Comparison of ENCODE assay signal across 13 mouse cellular contexts in genomic region chr17:30137115-30137514, GRCm38 (mm10).
"Had no signal": no experiment of that assay in that cellular context is flagged by ENCODE, and none has a peak within 500 bp of the region (broad histone marks: within the 10 kb centered on the region; RNA-seq: fewer than 3 reads in every experiment).

No protein-coding gene starts in this region.

- H3K4me3 ChIP-seq: limb, embryonic 12.5 days; liver, embryonic 13.5 days; midbrain, embryonic 10.5 days; myocyte; neural tube, embryonic 15.5 days had no signal

- H3K27ac ChIP-seq: kidney, postnatal 0 days; limb, embryonic 12.5 days; midbrain, embryonic 10.5 days; neural tube, embryonic 15.5 days had no signal

- H3K4me2 ChIP-seq: limb, embryonic 12.5 days; liver, embryonic 13.5 days; neural tube, embryonic 15.5 days had no signal

- ATAC-seq: inflammation-experienced regulatory T-cells, adult 6 months had no signal

- H3K9me3 ChIP-seq: limb, embryonic 12.5 days; liver, embryonic 13.5 days; midbrain, embryonic 10.5 days; neural tube, embryonic 15.5 days had no signal

- H3K4me1 ChIP-seq: midbrain, embryonic 10.5 days had no signal

- H3K9ac ChIP-seq: limb, embryonic 12.5 days; liver, embryonic 13.5 days; neural tube, embryonic 15.5 days had no signal

- DNase-seq: layer of hippocampus, adult 9-11 months; layer of hippocampus, postnatal 36 days; liver, embryonic 13.5 days; midbrain, embryonic 14.5 days; right cerebral cortex, adult 18-20 months; right cerebral cortex, postnatal 25 days; thymus, postnatal 36 days had no signal

- H3K27me3 ChIP-seq: limb, embryonic 12.5 days; liver, embryonic 13.5 days; neural tube, embryonic 15.5 days had no signal
